Mouse (Mus musculus): ENCODE data around the gene Taldo1.
A peak's percentile ranks its signal among the peaks of the same experiment; 100 is the strongest.
"Not testable (repeated sequence)": the region's sequence is repeated elsewhere in the genome, so short reads cannot be mapped to it uniquely, and the experiment has no call there.

The Taldo1 gene

GRCm38 (mm10) chr7:141440613-141441012 is 48.6 kb downstream of the Taldo1 start:
- DNase-seq = peak; percentile 54 to 76

- no peak for DNase-seq
Observed at GRCm38 (mm10) chr7:141441460-141441859, 49.5 kb downstream of the Taldo1 start.

GRCm38 (mm10) chr7:141442199-141442598 is 50.2 kb downstream of the Taldo1 start:
- no peak for DNase-seq

- no peak for DNase-seq
Observed at GRCm38 (mm10) chr7:141443081-141443821, 51.3 kb downstream of the Taldo1 start.

GRCm38 (mm10) chr7:141443828-141444237 is 51.8 kb downstream of the Taldo1 start, which contains the start of gene Pidd1:
Pidd1 (minus strand) TSS chr7:141444025.
- peak; percentile 73 to 82 for DNase-seq

GRCm38 (mm10) chr7:141446374-141446773 is 54.4 kb downstream of the Taldo1 start:
- not testable (repeated sequence) for DNase-seq

- DNase-seq = peak; percentile 93 to 95
Observed at GRCm38 (mm10) chr7:141447110-141447991, 55.4 kb downstream of the Taldo1 start, which contains the start of gene Rplp2. Rplp2 (plus strand) TSS chr7:141447370.

- DNase-seq = no peak
Observed at GRCm38 (mm10) chr7:141451928-141452327, 59.9 kb downstream of the Taldo1 start.

Data from lung, adult 18-20 months (tissue).